Mouse (Mus musculus): Measurements from ENCODE around the gene Dock1.

GRCm38 (mm10) chr7:135024531-135024930 is 354.1 kb downstream of the Dock1 start:
- TF ChIP-seq POLR2A (IDR thresholded peaks at IDR 0.05; ENCODE audit: low read depth, low read length): no peak
- no peak for TF ChIP-seq CTCF (conservative IDR thresholded peaks at IDR 0.05; ENCODE audit: insufficient read depth, insufficient read length, low read depth, low read length)
